Mouse (Mus musculus) spleen, postnatal 4 days (tissue): ENCODE measurements around the gene Klhl6.

Experiments used
- DNase-seq, 2 experiments: peaks; one replicate each; pipeline ENCODE4 v3.0.0; 2022; ENCODE audit warnings: low spot score in 2 of 2

Klhl6 gene

DNA sequence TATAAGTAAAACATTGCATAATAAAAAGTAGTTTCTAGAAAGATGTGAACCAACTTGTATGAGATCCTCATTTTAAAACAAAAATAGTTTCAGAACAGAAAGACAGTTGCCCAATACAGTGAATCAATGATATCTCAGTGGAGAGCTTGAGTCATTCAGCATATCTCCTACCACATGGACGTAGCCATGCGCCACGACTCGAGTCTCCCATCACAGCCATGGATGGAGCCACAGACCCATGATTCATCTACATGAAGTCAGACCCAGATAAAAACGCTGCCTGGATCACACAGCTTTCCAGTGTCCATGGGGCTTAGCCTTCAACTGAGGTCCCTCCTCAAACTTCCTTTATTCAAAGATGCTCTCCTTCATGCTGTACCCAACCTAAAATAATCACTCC lies 13.3 kb downstream of the Klhl6 start:
- no peak for DNase-seq

DNA sequence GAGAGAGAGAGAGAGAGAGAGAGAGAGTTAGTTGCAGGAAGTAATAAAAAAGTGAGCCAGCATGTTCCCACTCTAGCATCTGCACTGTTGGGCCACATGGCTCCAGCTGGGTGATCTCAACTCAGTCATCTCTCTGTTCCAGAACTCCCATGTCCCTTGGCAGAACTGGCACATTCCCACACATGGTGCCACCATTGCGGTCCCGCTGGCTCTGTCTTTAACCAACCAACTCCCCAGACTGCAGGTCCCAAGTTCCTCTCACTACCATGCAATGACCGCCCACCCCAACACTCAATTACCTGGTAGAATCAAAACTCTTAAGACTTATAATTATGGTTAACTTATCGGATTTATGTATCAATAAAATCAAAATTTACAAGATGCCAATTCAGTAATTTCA lies 14.2 kb downstream of the Klhl6 start:
- no peak for DNase-seq

GRCm38 (mm10) chr16:19967897-19968392 lies 14.9 kb downstream of the Klhl6 start:
- no peak for DNase-seq

GRCm38 (mm10) chr16:19966976-19967375 lies 15.9 kb downstream of the Klhl6 start:
- DNase-seq: no peak

- no peak for DNase-seq
Observed at GRCm38 (mm10) chr16:19966437-19966836, 16.4 kb downstream of the Klhl6 start.

DNA sequence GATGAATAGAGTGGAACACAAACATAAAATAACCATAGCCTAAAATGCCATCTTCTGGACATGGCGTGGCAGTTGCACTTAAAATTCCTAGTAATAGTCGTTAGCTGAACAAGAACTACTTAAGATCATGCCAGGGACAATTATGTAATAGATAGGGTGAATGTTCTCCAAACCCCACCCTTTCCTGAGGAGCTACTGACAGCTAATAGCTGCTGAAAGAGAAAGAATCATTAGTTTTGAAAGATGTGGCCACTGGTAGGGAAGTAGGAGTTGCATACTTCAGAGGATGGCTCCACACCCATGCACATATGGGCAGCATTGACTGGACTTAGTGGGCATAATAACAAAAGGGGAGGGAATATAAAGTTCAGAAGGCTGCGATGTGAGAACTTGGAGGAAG lies 19.9 kb downstream of the Klhl6 start:
- DNase-seq: no peak

- no peak for DNase-seq
Observed at GRCm38 (mm10) chr16:19961070-19961469, 21.8 kb downstream of the Klhl6 start.

DNA sequence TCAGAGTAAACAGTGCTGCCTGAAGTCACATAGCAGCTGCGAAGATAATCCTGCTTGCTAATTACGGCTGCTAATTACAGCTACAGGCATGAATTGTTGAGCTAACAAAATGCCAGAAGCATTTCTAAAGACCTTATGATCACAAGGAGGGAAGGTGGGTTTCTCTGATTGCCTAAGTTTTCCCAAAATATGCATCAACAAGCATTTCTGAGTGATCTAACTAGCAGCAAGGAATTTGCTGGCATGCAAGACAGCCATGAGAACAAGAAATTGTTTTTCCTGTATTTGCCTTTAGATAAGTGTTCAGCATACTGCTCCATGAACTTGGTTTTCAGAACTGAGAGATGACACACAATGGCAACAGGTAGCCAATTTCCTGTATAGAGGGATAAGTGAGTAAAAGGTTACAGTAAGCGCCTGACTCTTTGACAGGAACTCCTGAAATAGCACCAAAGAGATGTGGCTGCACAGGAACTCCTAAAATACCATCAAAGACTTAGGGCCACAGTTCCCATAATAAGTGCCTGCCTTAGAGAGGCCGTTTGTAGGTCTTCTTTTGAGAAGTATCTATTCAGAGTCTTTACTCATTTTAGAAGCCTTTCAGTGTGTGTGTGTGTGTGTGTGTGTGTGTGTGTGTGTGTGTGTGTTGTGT lies 22.3 kb downstream of the Klhl6 start:
- no peak for DNase-seq

- DNase-seq: no peak
Observed at GRCm38 (mm10) chr16:19957051-19957450, 25.8 kb downstream of the Klhl6 start.

DNA sequence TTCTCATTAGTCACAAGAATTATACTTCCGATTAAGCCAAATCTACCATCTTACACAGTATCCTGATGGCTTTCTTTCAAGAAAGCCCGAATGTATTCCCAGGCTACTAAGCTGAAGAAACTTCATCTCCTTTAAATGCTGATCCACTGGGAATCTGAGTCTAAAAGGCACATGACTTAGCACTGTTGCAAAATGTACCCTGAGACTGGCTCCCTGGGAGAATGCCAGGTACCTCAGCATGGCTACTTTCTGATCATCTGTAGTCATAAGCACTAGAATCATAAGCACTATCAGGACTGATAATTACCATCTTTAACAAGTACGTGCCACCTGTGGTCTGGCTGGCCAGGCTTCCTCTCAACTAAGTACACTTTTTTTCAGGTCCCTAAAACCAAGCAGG lies 35.5 kb downstream of the Klhl6 start:
- DNase-seq: no peak

DNA sequence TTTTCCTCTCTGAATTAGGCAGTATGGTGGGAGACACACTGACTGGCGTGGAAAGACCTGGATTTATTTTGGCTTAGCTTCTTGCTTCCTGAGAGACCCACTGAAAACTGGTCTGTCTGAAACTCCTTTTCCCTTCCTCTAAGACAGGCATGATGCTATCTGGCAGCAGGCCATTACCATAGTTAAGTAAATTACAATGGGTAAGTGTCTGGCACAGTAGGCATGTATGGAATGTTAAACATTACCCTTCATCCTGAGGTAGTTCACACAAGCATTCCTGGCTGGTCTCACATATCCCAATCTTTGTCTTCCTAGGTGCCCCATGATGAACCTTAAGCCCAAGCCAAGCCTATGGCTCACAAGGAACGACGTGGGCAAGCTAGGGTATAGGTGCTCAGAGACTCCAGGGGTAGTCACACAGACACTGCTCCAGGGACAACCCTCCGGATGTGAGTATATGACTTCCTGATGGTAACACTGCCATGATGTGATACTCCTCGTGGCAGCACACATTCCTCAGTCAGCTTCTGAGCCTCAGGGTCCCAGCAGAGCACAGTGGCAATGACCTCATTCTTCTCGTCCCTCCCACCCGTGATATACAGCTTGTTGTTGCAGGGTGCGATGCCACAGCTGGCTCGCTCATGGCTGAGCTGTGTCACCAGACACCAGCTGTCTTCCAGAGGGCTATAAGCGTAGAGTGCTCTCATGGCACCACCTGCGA lies 36.1 kb downstream of the Klhl6 start:
- no peak for DNase-seq

GRCm38 (mm10) chr16:19920823-19921222 lies 62.0 kb downstream of the Klhl6 start:
- DNase-seq: no peak

- DNase-seq: no peak
Observed at GRCm38 (mm10) chr16:19918286-19918685, 64.6 kb downstream of the Klhl6 start.

DNA sequence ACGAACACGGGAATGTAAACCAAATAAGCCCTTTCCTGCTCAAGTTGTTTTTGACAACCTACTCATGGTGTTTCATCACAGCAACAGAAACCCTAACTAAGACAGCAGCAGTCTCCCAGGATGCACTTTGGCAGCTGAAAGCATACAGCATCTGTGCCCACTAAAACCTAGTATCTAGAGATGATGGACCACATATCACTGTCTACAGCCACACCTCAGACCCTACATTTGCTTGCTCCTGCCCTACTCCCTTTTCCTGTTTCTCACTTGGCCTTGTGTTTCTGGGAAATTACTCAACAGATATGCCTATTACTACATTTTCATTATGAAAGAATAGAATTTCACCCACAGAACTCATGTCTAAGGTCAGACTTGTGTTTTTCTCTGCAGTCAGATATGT lies 70.3 kb downstream of the Klhl6 start:
- DNase-seq: no peak

GRCm38 (mm10) chr16:19908291-19908690 lies 74.5 kb downstream of the Klhl6 start:
- no peak for DNase-seq

DNA sequence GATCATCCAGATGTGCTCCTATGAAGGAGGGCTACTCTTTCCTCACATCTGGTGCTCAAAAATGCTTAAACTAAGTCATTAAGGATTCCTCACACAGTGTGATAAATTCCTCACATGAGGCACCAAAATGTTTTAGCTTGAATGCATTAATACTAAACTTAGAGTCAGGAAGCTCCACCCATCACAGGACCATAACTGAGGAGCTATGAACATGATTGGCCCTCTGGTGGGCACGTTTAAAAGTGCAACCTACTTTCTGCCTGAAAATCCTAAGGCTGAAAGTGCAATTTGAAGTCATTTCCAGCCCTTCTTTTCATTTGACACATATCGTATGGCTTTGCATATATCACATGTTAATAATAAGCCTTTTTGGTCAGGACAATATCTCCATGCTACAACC lies 75.7 kb downstream of the Klhl6 start:
- DNase-seq: peak; percentile 40 to 68

DNA sequence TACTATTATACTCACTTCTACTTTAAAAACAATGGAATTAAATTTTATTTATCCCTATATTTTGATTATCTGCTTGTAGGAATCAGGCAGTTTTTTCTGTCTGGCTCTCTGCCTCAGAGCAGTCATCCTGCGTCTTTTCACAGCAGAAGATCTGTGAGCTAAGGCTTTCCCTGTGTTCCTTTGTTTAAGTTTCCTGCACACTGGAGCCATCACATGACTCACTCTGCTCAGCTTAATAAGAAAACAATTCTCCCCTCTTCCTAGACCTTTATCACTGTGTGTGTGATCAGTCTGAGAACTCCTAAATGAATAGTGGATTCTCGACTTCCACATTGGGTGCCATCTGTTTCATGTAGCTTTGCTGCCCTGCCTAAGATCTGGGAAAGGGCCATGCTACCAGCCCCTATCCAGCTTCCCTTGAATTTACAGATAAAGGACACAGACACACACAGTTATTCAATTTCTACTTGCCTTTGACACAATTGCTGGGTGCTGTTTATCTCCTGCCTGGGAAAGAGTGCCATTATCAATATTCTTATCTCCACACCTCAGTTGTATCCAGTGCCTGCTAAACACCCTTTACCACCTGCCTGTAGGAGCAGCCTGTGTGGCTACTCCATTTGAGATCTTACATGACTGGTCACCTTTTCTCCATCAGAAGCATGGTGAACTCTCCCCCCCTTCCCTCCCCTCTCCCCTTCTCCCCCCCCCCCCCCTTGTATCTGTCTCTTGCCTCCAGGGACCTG lies 77.9 kb downstream of the Klhl6 start:
- DNase-seq: no peak

DNA sequence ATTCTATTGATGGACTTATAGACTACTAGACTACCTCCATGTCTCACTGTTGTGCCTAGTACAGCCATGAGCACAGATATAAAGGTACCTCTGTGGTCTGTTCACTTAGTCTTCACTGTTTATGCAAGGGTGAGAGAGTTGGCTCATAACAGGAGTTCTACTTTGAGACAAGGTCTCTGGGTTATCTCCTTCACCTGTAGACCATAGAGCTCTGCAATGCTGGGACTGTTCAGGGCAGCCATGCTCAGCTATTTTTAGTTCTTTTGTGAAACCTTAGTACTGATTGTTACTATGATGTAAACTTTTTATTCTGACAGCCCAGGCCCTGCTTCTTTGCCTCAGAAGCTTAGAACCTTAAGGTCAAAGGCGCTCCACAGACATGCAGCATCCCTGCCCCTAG lies 79.0 kb downstream of the Klhl6 start:
- no peak for DNase-seq
